Mouse (Mus musculus): ENCODE measurements at regions not wholly inside any gene's neighbourhood (a gene's known extent, or its start where the extent isn't known, plus 50 kb on each side); places are given as distances from the start of the nearest gene placed in this dataset.
A peak's percentile ranks its signal among the peaks of the same experiment; 100 is the strongest.

DNA sequence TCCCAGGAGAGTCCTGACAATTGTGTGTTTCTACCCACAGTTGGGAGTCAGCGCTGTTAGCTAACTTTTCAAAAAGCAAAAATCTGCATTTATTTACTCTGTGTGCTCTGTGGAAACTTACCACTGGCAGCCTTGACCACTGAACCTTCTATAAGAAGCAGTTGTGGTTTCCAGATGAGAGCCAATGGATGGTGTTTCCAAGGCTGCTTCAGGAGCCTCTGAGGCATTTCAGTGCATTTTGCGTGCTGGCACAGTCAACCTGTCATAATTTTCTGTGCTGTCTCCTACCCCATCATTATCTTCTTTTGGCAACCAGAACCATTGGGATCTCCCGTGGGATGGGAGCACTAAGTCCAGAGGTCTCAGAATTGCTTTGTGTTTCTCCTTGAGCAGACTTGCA is 60.3 kb downstream of the 4930544G11Rik start:
- H3K4me3 ChIP-seq (replicated peaks), result no peak overlapping the region
- ATAC-seq (ENCODE audit: low read depth), result no peak
- no peaks in the 10 kb centered on the region for H3K36me3 ChIP-seq
- H3K27me3 ChIP-seq, result no peaks in the 10 kb centered on the region
- DNase-seq, result no peak
- no peak overlapping the region for H3K4me2 ChIP-seq
- no peak overlapping the region for H3K9ac ChIP-seq
- no peaks in the 10 kb centered on the region for H3K4me1 ChIP-seq (replicated peaks)
- WGBS (ENCODE audit: insufficient replicate concordance), result 77% methylated on average over 3 of the region's 3 CpGs
- no peak overlapping the region for H3K27ac ChIP-seq
- no peaks in the 10 kb centered on the region for H3K9me3 ChIP-seq (replicated peaks)

DNA sequence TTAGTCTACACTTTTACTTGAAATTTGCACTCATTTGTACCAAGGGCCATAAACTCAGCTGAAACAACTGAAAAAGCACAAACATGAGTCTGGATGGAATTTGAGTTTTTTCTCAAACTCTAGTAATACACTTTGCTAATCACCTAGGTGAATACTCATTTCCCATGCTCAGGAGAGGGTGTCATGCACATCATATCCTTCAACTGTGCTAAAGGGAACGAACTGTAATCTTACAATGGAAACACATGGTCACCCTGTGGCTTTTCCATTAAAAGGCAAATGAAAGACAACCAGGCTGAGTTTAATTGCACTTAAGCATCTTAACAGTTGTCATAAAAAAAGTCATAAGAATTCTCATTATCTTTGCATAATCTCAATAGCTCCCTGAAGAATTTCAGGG is 71.1 kb downstream of the 4930544G11Rik start:
- H3K9me3 ChIP-seq (replicated peaks), result no peaks in the 10 kb centered on the region
- 54% methylated on average over 1 of the region's 1 CpGs for WGBS (ENCODE audit: insufficient replicate concordance)
- H3K4me1 ChIP-seq (replicated peaks), result no peaks in the 10 kb centered on the region

DNA sequence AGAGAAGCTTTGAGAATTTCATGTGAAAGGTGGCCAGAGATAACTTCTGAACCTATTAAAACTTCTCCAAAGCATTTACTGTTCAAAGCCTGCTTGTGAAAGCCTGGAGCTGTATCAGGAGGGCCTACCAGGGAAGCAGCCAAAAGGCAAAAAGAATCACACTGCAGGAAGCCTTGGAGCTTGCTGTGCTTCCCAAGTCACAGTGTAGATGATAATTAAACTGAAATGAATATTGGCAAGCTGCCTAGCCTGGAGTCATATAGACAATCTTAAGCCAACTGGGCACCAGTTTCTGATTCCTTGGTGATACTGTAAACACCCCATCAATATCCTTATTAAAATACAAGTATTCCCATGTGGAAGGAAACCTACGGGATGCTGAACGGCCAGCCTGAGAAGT is 84.4 kb downstream of the 4930544G11Rik start:
- no peak overlapping the region for H3K4me3 ChIP-seq (replicated peaks)
- WGBS (ENCODE audit: insufficient replicate concordance), result 69% methylated on average over 2 of the region's 2 CpGs
- H3K36me3 ChIP-seq, result no peaks in the 10 kb centered on the region
- ATAC-seq (ENCODE audit: low read depth) (no peak), DNase-seq (no peak)
- no peaks in the 10 kb centered on the region for H3K27me3 ChIP-seq
- H3K9ac ChIP-seq, result no peak overlapping the region
- no peaks in the 10 kb centered on the region for H3K9me3 ChIP-seq (replicated peaks)
- no peak overlapping the region for H3K4me2 ChIP-seq
- no peaks in the 10 kb centered on the region for H3K4me1 ChIP-seq (replicated peaks)
- no peak overlapping the region for H3K27ac ChIP-seq

More for the DNA sequence above, 71.1 kb downstream of the 4930544G11Rik start:
- Histone ChIP-seq H3K4me2 (no peak overlapping the region), H3K27me3 (no peaks in the 10 kb centered on the region), H3K27ac (no peak overlapping the region), H3K36me3 (no peaks in the 10 kb centered on the region), H3K4me3 (replicated peaks) (no peak overlapping the region), H3K9ac (no peak overlapping the region)
- DNase-seq, result no peak
- no peak for ATAC-seq (ENCODE audit: low read depth)

DNA sequence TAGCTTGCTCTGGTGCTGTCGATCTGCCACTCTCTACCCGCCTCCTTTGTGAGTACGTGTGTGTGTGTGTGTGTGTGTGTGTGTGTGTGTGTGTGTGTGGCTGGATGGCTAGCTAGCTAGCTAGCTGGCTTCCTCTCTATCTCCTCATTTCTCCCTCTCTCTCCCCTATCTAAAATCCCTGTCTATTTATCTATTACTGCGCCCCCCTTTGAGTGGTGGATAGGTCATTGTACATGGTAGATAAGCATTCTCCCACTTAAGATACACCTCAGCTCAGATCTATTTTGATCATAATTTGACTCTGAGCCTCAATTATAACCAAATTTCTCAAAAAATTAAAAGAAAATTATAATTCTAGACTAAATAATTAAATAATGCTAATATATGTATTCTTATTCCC is 99.4 kb downstream of the 4930544G11Rik start:
- Histone ChIP-seq H3K4me2 (peak overlapping the region; percentile 25; the same call in 1 of the 2 replicates), H3K36me3 (no peaks in the 10 kb centered on the region), H3K27me3 (no peaks in the 10 kb centered on the region), H3K9ac (no peak overlapping the region), H3K9me3 (replicated peaks) (no peaks in the 10 kb centered on the region), H3K4me1 (replicated peaks) (peaks cover 25% of the 10 kb centered on the region), H3K4me3 (replicated peaks) (no peak overlapping the region), H3K27ac (peak overlapping the region; percentile 88)
- 9% methylated on average over 4 of the region's 4 CpGs for WGBS (ENCODE audit: insufficient replicate concordance)
- ATAC-seq (ENCODE audit: low read depth) (peak; percentile 59), DNase-seq (no peak)

DNA sequence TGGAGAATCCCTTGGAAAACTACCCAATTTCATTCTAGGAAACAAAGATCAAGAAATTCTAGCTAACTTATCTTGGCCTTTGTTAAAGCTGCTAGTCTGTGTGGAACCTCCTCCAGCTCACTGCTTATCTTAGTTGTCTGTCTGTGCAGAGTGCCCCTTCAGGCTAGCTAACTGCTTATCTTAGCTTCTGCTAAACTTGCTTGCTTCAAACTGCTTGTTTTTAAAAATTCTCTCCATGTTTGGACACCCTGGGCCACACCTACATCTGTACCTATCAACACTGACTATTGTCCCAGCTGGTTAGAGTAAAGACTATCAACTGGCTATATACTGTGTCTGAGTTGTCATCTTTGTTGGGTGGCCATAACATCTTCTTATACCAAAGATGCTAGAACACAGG is 100.0 kb downstream of the 4930544G11Rik start:
- H3K4me2 ChIP-seq, result peak overlapping the region; percentile 42
- H3K27me3 ChIP-seq, result no peaks in the 10 kb centered on the region
- H3K4me1 ChIP-seq (replicated peaks), result peaks cover 25% of the 10 kb centered on the region
- no peak overlapping the region for H3K4me3 ChIP-seq (replicated peaks)
- H3K36me3 ChIP-seq, result no peaks in the 10 kb centered on the region
- peak overlapping the region; percentile 88 for H3K27ac ChIP-seq
- peak; percentile 61 for DNase-seq
- no peak overlapping the region; the same call in 1 of the 2 replicates for H3K9ac ChIP-seq
- peak; percentile 95 for ATAC-seq (ENCODE audit: low read depth)
- no peaks in the 10 kb centered on the region for H3K9me3 ChIP-seq (replicated peaks)

DNA sequence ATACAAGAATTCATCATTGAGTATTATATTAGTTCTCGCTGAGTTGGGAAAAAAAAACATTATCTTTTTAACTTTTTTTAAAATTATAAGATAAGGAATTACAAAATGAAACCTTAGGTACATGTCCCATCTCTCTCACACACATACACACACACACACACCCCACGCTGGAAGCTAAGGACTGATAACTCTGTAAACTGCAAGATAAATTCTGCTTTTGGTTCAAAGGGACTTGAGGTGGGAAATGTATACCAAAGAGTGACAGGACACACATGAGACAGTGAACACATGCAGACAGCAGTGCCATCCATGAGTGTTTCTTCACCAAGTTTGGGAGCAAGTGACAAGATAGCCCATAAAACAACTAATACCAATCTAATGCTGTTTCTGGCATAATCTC is 100.8 kb downstream of the 4930544G11Rik start:
- ATAC-seq (ENCODE audit: low read depth) (peak; percentile 71), DNase-seq (peak; percentile 33)
- no peaks in the 10 kb centered on the region for H3K36me3 ChIP-seq
- peaks cover 25% of the 10 kb centered on the region for H3K4me1 ChIP-seq (replicated peaks)
- H3K4me3 ChIP-seq (replicated peaks), result no peak overlapping the region
- 14% methylated on average over 2 of the region's 2 CpGs for WGBS (ENCODE audit: insufficient replicate concordance)
- peak overlapping the region; percentile 28; the same call in 1 of the 2 replicates for H3K4me2 ChIP-seq
- no peaks in the 10 kb centered on the region for H3K27me3 ChIP-seq
- H3K27ac ChIP-seq, result peak overlapping the region; percentile 79
- H3K9me3 ChIP-seq (replicated peaks), result no peaks in the 10 kb centered on the region
- H3K9ac ChIP-seq, result no peak overlapping the region

DNA sequence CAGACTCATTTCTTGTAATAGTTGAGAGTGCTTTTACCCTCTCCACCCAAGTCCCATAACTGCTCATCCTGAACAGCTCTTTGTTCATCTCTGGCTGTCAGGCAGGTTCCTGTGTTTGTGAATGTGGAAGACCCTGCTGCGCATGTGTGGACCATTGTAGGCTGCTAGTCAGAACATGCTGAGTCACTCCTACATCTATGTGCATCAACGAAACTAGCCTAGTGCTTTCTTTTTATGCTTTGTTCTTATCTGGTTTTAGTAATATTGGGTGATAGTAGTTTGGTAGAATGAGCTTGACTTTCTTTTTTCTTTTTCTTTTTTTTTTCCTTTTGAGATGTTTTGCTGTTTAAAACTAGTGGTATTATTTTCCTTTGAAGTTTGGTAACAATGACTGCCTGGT is 116.5 kb downstream of the 4930544G11Rik start:
- no peak overlapping the region for H3K4me2 ChIP-seq
- WGBS (ENCODE audit: insufficient replicate concordance), result 43% methylated on average over 2 of the region's 2 CpGs
- H3K27me3 ChIP-seq, result no peaks in the 10 kb centered on the region
- H3K9me3 ChIP-seq (replicated peaks), result no peaks in the 10 kb centered on the region
- H3K4me1 ChIP-seq (replicated peaks), result peaks cover 4% of the 10 kb centered on the region; the same call in 1 of the 2 replicates
- H3K9ac ChIP-seq, result no peak overlapping the region
- H3K4me3 ChIP-seq (replicated peaks), result no peak overlapping the region
- peak; percentile 8 for DNase-seq
- H3K27ac ChIP-seq, result no peak overlapping the region
- peak; percentile 62; the same call in 1 of the 2 replicates for ATAC-seq (ENCODE audit: low read depth)
- H3K36me3 ChIP-seq, result no peaks in the 10 kb centered on the region

DNA sequence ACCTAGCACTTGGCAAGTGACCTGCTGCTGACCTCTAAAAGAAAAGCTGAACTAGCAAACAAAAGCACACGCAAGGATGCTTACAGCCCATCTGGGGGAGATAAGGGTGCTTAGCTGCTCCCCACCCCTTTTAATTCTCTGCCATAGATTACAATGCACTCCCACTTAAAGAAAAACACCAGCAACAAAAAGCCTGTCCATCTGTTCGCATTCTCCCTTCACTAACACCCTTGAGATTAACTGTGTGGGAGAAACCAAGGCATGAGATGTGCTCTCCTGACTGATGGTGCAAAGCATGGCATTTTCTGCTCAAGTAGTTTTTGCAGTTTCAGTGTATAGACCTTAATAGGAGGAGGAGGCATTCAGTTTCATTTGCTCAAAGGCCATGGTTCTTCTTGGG is 125.0 kb downstream of the 4930544G11Rik start:
- DNase-seq, result peak; percentile 0
- ATAC-seq (ENCODE audit: low read depth), result peak; percentile 69; the same call in 1 of the 2 replicates

DNA sequence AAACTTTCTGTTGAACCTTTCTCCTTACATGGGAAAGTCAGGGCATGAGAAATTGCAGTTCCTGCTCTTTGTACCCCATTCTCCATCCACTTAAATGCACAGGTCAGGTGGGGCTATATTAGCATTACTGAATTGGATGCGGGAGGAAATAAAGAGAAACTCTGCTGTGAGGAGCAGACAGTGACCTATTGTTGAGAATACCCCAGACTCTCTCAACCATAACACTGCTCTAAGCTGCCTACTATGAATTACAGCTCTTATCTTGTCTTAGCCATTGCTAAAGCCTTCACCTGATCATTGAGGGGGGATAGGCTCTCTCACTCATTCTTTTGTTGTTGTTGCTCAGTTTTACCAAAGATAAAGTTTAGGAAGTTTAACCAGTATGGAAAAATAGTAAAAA is 126.4 kb downstream of the 4930544G11Rik start:
- Histone ChIP-seq H3K9ac (no peak overlapping the region), H3K27ac (no peak overlapping the region), H3K27me3 (no peaks in the 10 kb centered on the region), H3K4me2 (no peak overlapping the region), H3K36me3 (no peaks in the 10 kb centered on the region), H3K4me1 (replicated peaks) (peaks cover 7% of the 10 kb centered on the region), H3K4me3 (replicated peaks) (no peak overlapping the region), H3K9me3 (replicated peaks) (no peaks in the 10 kb centered on the region)
- no peak for ATAC-seq (ENCODE audit: low read depth)
- DNase-seq, result no peak
- WGBS (ENCODE audit: insufficient replicate concordance), result 79% methylated on average over 1 of the region's 1 CpGs

More for the DNA sequence above, 125.0 kb downstream of the 4930544G11Rik start:
- Histone ChIP-seq H3K4me2 (no peak overlapping the region), H3K4me1 (replicated peaks) (peaks cover 7% of the 10 kb centered on the region), H3K27ac (no peak overlapping the region), H3K27me3 (no peaks in the 10 kb centered on the region), H3K36me3 (no peaks in the 10 kb centered on the region), H3K9ac (no peak overlapping the region), H3K4me3 (replicated peaks) (no peak overlapping the region), H3K9me3 (replicated peaks) (no peaks in the 10 kb centered on the region)
- 25% methylated on average over 2 of the region's 2 CpGs for WGBS (ENCODE audit: insufficient replicate concordance)

DNA sequence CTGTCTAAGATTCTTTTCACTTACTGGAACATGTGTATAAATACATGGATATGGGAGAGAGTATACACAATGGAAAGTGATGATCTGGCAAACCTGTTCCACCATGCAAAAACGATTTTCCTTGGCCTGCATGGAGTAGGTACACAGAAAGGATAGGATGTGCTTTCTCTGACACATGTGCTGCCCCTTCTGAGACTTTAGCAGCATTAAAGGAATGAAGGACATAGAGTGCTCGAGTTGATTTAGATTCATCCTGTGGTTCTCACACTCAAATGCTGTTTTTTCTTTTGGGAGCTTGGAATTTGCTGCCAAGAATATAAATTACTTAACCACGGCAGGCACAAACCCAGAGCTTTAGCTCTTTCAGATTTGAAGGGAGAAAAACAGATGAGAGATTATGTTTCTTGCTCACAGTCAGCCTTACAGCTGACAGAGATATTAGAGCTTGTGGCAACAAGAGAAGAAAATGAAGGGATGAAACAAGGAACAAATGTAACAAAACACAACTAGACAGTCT is 149.2 kb downstream of the 4930544G11Rik start:
- WGBS (ENCODE audit: insufficient replicate concordance), result 40% methylated on average over 3 of the region's 3 CpGs
- H3K36me3 ChIP-seq, result no peaks in the 10 kb centered on the region
- no peaks in the 10 kb centered on the region for H3K9me3 ChIP-seq (replicated peaks)
- no peak overlapping the region for H3K27ac ChIP-seq
- no peaks in the 10 kb centered on the region for H3K4me1 ChIP-seq (replicated peaks)
- no peak for DNase-seq
- H3K9ac ChIP-seq, result no peak overlapping the region
- no peak overlapping the region for H3K4me3 ChIP-seq (replicated peaks)
- no peaks in the 10 kb centered on the region for H3K27me3 ChIP-seq
- ATAC-seq (ENCODE audit: low read depth), result no peak
- H3K4me2 ChIP-seq, result no peak overlapping the region

DNA sequence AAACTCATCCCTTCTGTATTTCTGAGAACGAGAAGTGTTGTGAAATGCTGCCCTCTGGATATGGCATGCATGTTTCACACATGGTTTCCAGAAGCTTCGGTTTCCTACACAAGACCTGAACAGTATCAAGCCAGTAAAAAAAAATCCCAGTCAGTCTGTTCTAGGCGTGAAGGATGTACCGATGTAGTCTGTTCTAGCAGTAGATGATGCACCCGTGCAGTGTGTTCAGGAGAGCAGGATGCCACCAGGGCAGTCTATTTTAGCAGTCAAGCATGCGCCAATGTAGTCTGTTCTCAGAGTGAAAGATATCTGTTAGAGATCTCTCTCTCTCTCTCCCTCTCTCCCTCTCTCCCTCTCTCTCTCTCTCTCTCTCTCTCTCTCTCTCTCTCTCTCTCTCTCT is 162.0 kb downstream of the 4930544G11Rik start:
- ATAC-seq (ENCODE audit: low read depth) (no peak), DNase-seq (no peak)
- Histone ChIP-seq H3K27me3 (no peaks in the 10 kb centered on the region), H3K9ac (no peak overlapping the region), H3K36me3 (no peaks in the 10 kb centered on the region), H3K4me1 (replicated peaks) (no peaks in the 10 kb centered on the region), H3K27ac (no peak overlapping the region), H3K4me2 (no peak overlapping the region), H3K9me3 (replicated peaks) (no peaks in the 10 kb centered on the region), H3K4me3 (replicated peaks) (no peak overlapping the region)
- WGBS (ENCODE audit: insufficient replicate concordance), result 67% methylated on average over 6 of the region's 6 CpGs

DNA sequence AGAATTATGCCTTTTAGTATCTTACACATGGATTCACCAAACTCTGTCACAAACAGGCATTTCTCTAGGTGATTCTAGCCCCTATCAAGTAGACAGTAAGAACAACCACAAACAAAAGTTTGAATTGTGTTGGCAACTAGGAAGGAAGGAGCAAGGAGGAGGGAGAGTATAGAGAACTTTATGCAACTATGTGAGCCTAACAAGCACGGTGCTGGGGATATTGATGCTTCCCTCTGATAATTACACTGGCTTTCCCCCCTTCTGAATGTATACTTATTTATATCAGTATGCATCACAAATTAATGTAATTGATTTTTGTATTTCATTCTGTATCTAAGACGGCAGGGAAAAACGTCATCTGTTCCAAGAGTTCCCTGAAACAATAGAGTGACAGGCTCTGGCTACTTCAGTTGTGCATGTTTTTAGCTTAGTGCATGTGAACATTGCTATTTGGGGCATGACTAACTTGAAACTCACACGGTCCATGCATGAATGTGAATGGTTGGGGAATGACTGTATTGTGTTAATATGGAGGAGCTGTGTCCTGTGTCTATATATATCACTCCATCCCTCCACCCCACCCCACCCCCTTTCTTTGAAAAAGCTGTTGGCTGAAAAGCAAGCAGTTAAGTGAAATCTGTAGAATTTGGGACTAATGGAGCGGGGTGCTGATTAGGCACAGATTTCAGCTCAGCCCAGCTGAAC is 169.2 kb downstream of the 4930544G11Rik start:
- no peak overlapping the region for H3K9ac ChIP-seq

More for the DNA sequence above, 169.2 kb downstream of the 4930544G11Rik start:
- DNase-seq (no peak), ATAC-seq (ENCODE audit: low read depth) (no peak)
- 61% methylated on average over 5 of the region's 5 CpGs for WGBS (ENCODE audit: insufficient replicate concordance)
- H3K27me3 ChIP-seq, result no peaks in the 10 kb centered on the region
- H3K4me2 ChIP-seq, result no peak overlapping the region
- H3K4me3 ChIP-seq (replicated peaks), result no peak overlapping the region
- H3K27ac ChIP-seq, result no peak overlapping the region
- H3K9me3 ChIP-seq (replicated peaks), result no peaks in the 10 kb centered on the region
- no peaks in the 10 kb centered on the region for H3K4me1 ChIP-seq (replicated peaks)
- H3K36me3 ChIP-seq, result no peaks in the 10 kb centered on the region
